Comparison of ENCODE assay signal across 10 mouse cellular contexts in the genomic region with DNA sequence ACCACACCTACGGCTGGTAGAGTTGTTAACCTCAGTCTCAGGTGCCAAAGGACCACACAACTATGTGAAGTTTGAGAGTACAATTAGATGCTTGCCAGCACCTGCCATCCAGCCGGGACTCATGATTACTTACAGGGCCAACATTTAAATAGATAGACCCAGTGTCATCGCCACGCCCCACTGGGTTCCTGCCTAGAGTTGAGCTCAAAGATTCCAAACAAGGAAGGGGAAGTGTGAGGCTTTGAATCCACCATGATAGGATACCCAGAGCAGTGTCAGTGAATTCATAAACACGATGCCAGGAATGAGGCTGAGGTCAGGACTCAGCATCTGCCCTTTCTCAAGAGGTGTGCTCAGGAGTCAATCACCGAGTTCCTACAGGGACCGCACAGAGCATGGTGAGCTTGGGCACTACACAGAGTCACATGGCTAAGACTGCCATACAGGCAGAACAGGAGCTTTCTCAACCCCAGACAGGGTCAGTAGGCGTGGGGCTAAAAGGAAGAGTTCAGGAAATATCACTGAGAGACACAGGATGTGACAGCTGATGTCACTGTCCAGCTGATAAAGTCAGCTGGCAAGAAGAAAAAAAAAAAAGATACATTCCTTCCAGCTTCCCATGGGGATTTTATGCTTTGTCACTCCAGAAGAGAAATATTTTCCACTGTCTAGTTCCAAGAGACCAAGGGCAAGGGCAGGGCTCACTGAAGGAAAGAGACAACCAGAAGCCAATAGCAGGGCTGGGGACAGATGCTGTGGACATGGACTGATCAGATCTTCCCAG. TPM values are rescaled to one million over a fixed set of nuclear protein-coding genes. Genes with fewer than 3 reads are reported as not detected.
A peak's percentile ranks its signal among the peaks of the same experiment; 100 is the strongest.
DNase-seq lines count a peak whose midpoint lies in the region; ATAC-seq and TF ChIP-seq lines count a peak whose summit lies in the region.
"Had no signal": no experiment of that assay in that cellular context is flagged by ENCODE, and none has a peak within 500 bp of the region (broad histone marks: within the 10 kb centered on the region; RNA-seq: fewer than 3 reads in every experiment).

No protein-coding gene starts in this region.

- no peak overlapping the region for H3K4me2 ChIP-seq in kidney, embryonic 16.5 days (replicated peaks; ENCODE audit: low read depth, low read length)
- H3K4me2 ChIP-seq in kidney, postnatal 0 days (ENCODE audit: low read length), result no peak overlapping the region
- H3K4me2 ChIP-seq in myocyte (ENCODE audit: low read depth), result peak overlapping the region; percentile 15

- H3K4me1 ChIP-seq in kidney, embryonic 16.5 days (ENCODE audit: insufficient read depth, low read length), result peaks cover 13% of the 10 kb centered on the region; the same call in 1 of the 2 replicates
- H3K4me1 ChIP-seq in kidney, postnatal 0 days (replicated peaks; ENCODE audit: insufficient read depth, low read length), result peaks cover 17% of the 10 kb centered on the region

- TF ChIP-seq CTCF in kidney, postnatal 0 days (IDR thresholded peaks at IDR 0.05; ENCODE audit: low read depth), result no peak

- peak; percentile 51 for DNase-seq in kidney, adult 18-20 months
- peak; percentile 53 for DNase-seq in kidney, postnatal 0 days (ENCODE audit: low spot score)
- no peak for DNase-seq in urinary bladder, postnatal 10 days (ENCODE audit: low spot score)
- DNase-seq in cerebellum, postnatal 36 days, result no peak
- no peak for DNase-seq in right cerebral cortex, adult 2 months (ENCODE audit: low spot score in 2 of 2)
- DNase-seq: thymus, adult 2 months had no signal

- no peak overlapping the region for H3ac ChIP-seq in myocyte (ENCODE audit: control insufficient read depth, insufficient read length)

- no peak overlapping the region for H3K4me3 ChIP-seq in kidney, embryonic 16.5 days (ENCODE audit: low read length)
- H3K4me3 ChIP-seq in kidney, postnatal 0 days (replicated peaks; ENCODE audit: low read depth, low read length), result no peak overlapping the region
- no peak overlapping the region for H3K4me3 ChIP-seq in myocyte

- no peak overlapping the region for H3K27ac ChIP-seq in kidney, embryonic 16.5 days (ENCODE audit: low read length)
- no peak overlapping the region for H3K27ac ChIP-seq in kidney, postnatal 0 days
- H3K27ac ChIP-seq: macrophage had no signal

- H3K9me3 ChIP-seq in kidney, embryonic 16.5 days (ENCODE audit: low read length), result no peaks in the 10 kb centered on the region
- H3K9me3 ChIP-seq in kidney, postnatal 0 days (replicated peaks; ENCODE audit: low read length), result no peaks in the 10 kb centered on the region

- ATAC-seq in kidney, embryonic 16.5 days (ENCODE audit: low FRiP score, low TSS enrichment), result no peak
- 0 out of 2 replicates have a peak, but pooled peaks have one; percentile 4 for ATAC-seq in granulocyte monocyte progenitor cell, adult 5-6 weeks (replicated peaks; ENCODE audit: poor library complexity, severe bottlenecking)
- ATAC-seq in kidney, postnatal 0 days (replicated peaks; ENCODE audit: low FRiP score, low read depth), result no peak

- no peaks in the 10 kb centered on the region for H3K36me3 ChIP-seq in kidney, embryonic 16.5 days (ENCODE audit: insufficient read depth, low read length)
- H3K36me3 ChIP-seq in kidney, postnatal 0 days (ENCODE audit: insufficient read depth, low read length), result no peaks in the 10 kb centered on the region
- no peaks in the 10 kb centered on the region for H3K36me3 ChIP-seq in myocyte (ENCODE audit: control insufficient read depth, insufficient read depth)

- TF ChIP-seq POLR2A in myocyte (IDR thresholded peaks at IDR 0.05; ENCODE audit: insufficient read length, low read depth), result no peak

- WGBS in kidney, embryonic 16.5 days, result 77% methylated on average over 8 of the region's 8 CpGs
- 75% methylated on average over 8 of the region's 8 CpGs for WGBS in kidney, postnatal 0 days

- no peak overlapping the region for H3K9ac ChIP-seq in kidney, embryonic 16.5 days (replicated peaks; ENCODE audit: low read length)
- no peak overlapping the region for H3K9ac ChIP-seq in kidney, postnatal 0 days (ENCODE audit: low read depth, low read length)

- no peaks in the 10 kb centered on the region for H3K27me3 ChIP-seq in kidney, embryonic 16.5 days (ENCODE audit: insufficient read depth, low read length)
- no peaks in the 10 kb centered on the region for H3K27me3 ChIP-seq in kidney, postnatal 0 days (ENCODE audit: insufficient read depth, low read length)
- H3K27me3 ChIP-seq in myocyte (ENCODE audit: control insufficient read depth, insufficient read depth, insufficient read length), result no peaks in the 10 kb centered on the region

- peaks cover 15% of the 10 kb centered on the region for H3K79me2 ChIP-seq in myocyte (ENCODE audit: control insufficient read depth, insufficient read depth)

TF ChIP-seq in myocyte, 11 proteins besides CTCF, POLR2A, EP300 and RAD21:
- no peak for TF ChIP-seq TCF3 (IDR thresholded peaks at IDR 0.05; ENCODE audit: insufficient read length, low read depth)
- TF ChIP-seq MYOD1 (IDR thresholded peaks at IDR 0.05; ENCODE audit: control insufficient read depth in 1 of 3, insufficient read length in 2 of 3, low read depth in 2 of 3), result peak in 2 of 3 experiments; percentile 20 to 54

RNA-seq across cellular contexts. Expression of gene Slco3a1, which starts 30.2 kb away (rescaled TPM):
- polyA plus RNA-seq in kidney, embryonic 16.5 days (2015; fragmentation: Nextera tagmentation; extraction: Ambion mirVana), result 20.8 and 24.9 TPM in 2 replicates
- 34.9 and 51.2 TPM in 2 replicates for total RNA-seq in granulocyte monocyte progenitor cell, adult 5-6 weeks (2014; fragmentation: Nextera tagmentation)
- 25.2 and 27.1 TPM in 2 replicates for total RNA-seq in granulocyte monocyte progenitor cell, adult 5-6 weeks (2017)
- 19.4 and 19.8 TPM in 2 replicates for polyA plus RNA-seq in kidney, postnatal 0 days (2015; fragmentation: Nextera tagmentation; extraction: Ambion mirVana)
- 50.7 TPM for polyA plus RNA-seq in myocyte (2012; fragmentation: generic; extraction: Trizol)

Comparison
In these comparisons a context has a peak if more than half of its experiments do, and no peak if none do; other contexts are left out.
1. DNase-seq: peak in kidney, adult 18-20 months (single experiment) and kidney, postnatal 0 days (single experiment); none in urinary bladder, postnatal 10 days (single experiment), cerebellum, postnatal 36 days (0 of 2) and right cerebral cortex, adult 2 months (0 of 2).